ENCODE assay signal across 18 mouse cellular contexts in the genomic region with DNA sequence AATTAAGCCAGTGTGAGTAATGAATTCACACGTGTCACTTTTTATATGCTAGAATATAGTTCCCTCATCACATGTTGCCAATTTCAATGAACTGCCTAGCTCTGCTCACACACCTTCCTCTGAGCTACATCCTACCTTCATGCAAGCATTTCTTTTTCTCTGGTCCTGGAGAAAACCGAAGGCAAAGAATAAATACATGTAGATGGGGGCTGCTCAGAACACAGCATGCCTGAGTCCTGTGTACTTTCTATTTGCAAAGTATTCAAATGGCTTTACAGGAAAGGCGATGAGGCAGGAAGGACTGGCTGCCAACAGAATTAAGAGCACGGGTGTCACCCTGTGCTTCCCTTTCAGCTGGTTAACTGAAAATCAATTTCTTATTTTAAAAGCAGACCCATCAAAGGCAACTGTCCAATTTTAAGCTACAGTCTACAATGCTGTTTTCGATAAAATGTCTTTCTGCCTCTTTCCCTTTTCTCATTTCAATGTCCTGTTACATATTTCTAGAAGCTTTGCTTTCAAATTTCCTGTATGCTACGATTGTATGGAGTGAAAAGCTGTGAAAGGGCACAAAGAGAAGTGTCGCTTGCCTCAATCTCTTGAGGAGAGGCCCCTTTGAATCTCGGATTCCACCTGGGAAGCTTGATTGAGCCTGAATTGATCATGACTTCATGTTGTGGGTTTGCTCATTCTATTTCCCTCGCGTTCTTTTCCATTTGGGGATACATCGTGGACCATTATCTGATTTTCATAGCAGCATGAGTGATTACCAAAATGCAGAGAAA.
DNase-seq lines count a peak whose midpoint lies in the region; ATAC-seq lines count a peak whose summit lies in the region.
"Had no signal": no experiment of that assay in that cellular context is flagged by ENCODE, and none has a peak within 500 bp of the region (broad histone marks: within the 10 kb centered on the region; RNA-seq: fewer than 3 reads in every experiment).

No protein-coding gene starts in this region.

- no peaks in the 10 kb centered on the region for H3K27me3 ChIP-seq in neural tube, embryonic 12.5 days (replicated peaks)
- H3K27me3 ChIP-seq in hindbrain, embryonic 13.5 days, result no peaks in the 10 kb centered on the region
- no peaks in the 10 kb centered on the region for H3K27me3 ChIP-seq in midbrain, embryonic 14.5 days (ENCODE audit: control insufficient read depth, insufficient read depth, low read length)
- no peaks in the 10 kb centered on the region for H3K27me3 ChIP-seq in heart, embryonic 10.5 days (ENCODE audit: insufficient read depth, poor library complexity, severe bottlenecking)
- H3K27me3 ChIP-seq: heart, embryonic 12.5 days; stomach, embryonic 15.5 days had no signal

- no peak overlapping the region for H3K4me2 ChIP-seq in neural tube, embryonic 12.5 days (replicated peaks)
- peak overlapping the region; percentile 27; the same call in 1 of the 2 replicates for H3K4me2 ChIP-seq in hindbrain, embryonic 13.5 days
- H3K4me2 ChIP-seq in midbrain, embryonic 14.5 days (ENCODE audit: low read length), result peak overlapping the region; percentile 24; the same call in 1 of the 2 replicates
- H3K4me2 ChIP-seq: heart, embryonic 12.5 days; stomach, embryonic 15.5 days had no signal

- WGBS in neural tube, embryonic 12.5 days, result 38% methylated on average over 11 of the region's 11 CpGs
- 22% methylated on average over 11 of the region's 11 CpGs for WGBS in hindbrain, embryonic 13.5 days
- WGBS in midbrain, embryonic 14.5 days, result 10% methylated on average over 11 of the region's 11 CpGs
- whole genome bisulfite sequencing in heart, embryonic 10.5 days, result 65% methylated on average over 11 of the region's 11 CpGs

- H3K27ac ChIP-seq in neural tube, embryonic 12.5 days, result no peak overlapping the region
- 0 out of 2 replicates have a peak overlapping the region, but pooled peaks have one; percentile 40 for H3K27ac ChIP-seq in hindbrain, embryonic 13.5 days
- peak overlapping the region; percentile 49 for H3K27ac ChIP-seq in midbrain, embryonic 14.5 days (replicated peaks; ENCODE audit: low read depth, low read length)
- H3K27ac ChIP-seq in heart, embryonic 10.5 days, result no peak overlapping the region
- H3K27ac ChIP-seq: liver, embryonic 14.5 days; stomach, embryonic 15.5 days had no signal

- no peak for DNase-seq in neural tube, embryonic 10.5 days (ENCODE audit: extremely low spot score, low spot score)
- peak; percentile 45 for DNase-seq in midbrain, embryonic 14.5 days
- no peak for DNase-seq in gastrocnemius, postnatal 4 days (ENCODE audit: low spot score in 2 of 2)
- DNase-seq in MN1 (ENCODE audit: low spot score), result no peak
- no peak for DNase-seq in heart, embryonic 10.5 days (ENCODE audit: low spot score)
- DNase-seq in lung, postnatal 4 days, result no peak
- DNase-seq: adrenal gland, postnatal 36 days; cerebellum, adult 18-20 months; heart, postnatal 4 days; kidney, adult 2 months; lung, postnatal 14 days had no signal

- no peak overlapping the region for H3K9ac ChIP-seq in neural tube, embryonic 12.5 days
- H3K9ac ChIP-seq in hindbrain, embryonic 13.5 days, result no peak overlapping the region
- no peak overlapping the region for H3K9ac ChIP-seq in midbrain, embryonic 14.5 days (replicated peaks; ENCODE audit: low read length)
- H3K9ac ChIP-seq: heart, embryonic 12.5 days; liver, embryonic 14.5 days; stomach, embryonic 15.5 days had no signal

- no peak overlapping the region for H3K4me3 ChIP-seq in neural tube, embryonic 12.5 days
- H3K4me3 ChIP-seq in hindbrain, embryonic 13.5 days, result no peak overlapping the region
- H3K4me3 ChIP-seq in midbrain, embryonic 14.5 days (replicated peaks; ENCODE audit: low read depth, low read length), result no peak overlapping the region
- no peak overlapping the region for H3K4me3 ChIP-seq in heart, embryonic 10.5 days
- H3K4me3 ChIP-seq: erythroblast, embryonic 14.5 days; heart, embryonic 12.5 days; stomach, embryonic 15.5 days had no signal

- peaks cover 6% of the 10 kb centered on the region; the same call in 1 of the 2 replicates for H3K4me1 ChIP-seq in neural tube, embryonic 12.5 days
- H3K4me1 ChIP-seq in hindbrain, embryonic 13.5 days (replicated peaks), result peaks cover 13% of the 10 kb centered on the region
- H3K4me1 ChIP-seq in midbrain, embryonic 14.5 days (ENCODE audit: control insufficient read depth, insufficient read depth, low read length), result peaks cover 12% of the 10 kb centered on the region
- H3K4me1 ChIP-seq in heart, embryonic 10.5 days, result no peaks in the 10 kb centered on the region
- H3K4me1 ChIP-seq: heart, embryonic 12.5 days; stomach, embryonic 15.5 days had no signal

- H3K36me3 ChIP-seq in neural tube, embryonic 12.5 days, result no peaks in the 10 kb centered on the region
- no peaks in the 10 kb centered on the region for H3K36me3 ChIP-seq in hindbrain, embryonic 13.5 days
- no peaks in the 10 kb centered on the region for H3K36me3 ChIP-seq in midbrain, embryonic 14.5 days (ENCODE audit: control insufficient read depth, insufficient read depth, low read length)
- H3K36me3 ChIP-seq in heart, embryonic 10.5 days, result no peaks in the 10 kb centered on the region
- H3K36me3 ChIP-seq: G1E; heart, embryonic 12.5 days; stomach, embryonic 15.5 days had no signal

- peak; percentile 26; the same call in 1 of the 2 replicates for ATAC-seq in neural tube, embryonic 12.5 days (ENCODE audit: low FRiP score, low read depth)
- no peak for ATAC-seq in hindbrain, embryonic 13.5 days (ENCODE audit: low FRiP score)
- ATAC-seq in midbrain, embryonic 14.5 days (ENCODE audit: low FRiP score, low TSS enrichment), result no peak

- H3K9me3 ChIP-seq in neural tube, embryonic 12.5 days, result no peaks in the 10 kb centered on the region
- no peaks in the 10 kb centered on the region for H3K9me3 ChIP-seq in hindbrain, embryonic 13.5 days
- no peaks in the 10 kb centered on the region for H3K9me3 ChIP-seq in midbrain, embryonic 14.5 days (ENCODE audit: control insufficient read depth, low read length)
- no peaks in the 10 kb centered on the region for H3K9me3 ChIP-seq in heart, embryonic 10.5 days
- H3K9me3 ChIP-seq: heart, embryonic 12.5 days; stomach, embryonic 15.5 days had no signal

Comparison
In these comparisons a context has a peak if more than half of its experiments do, and no peak if none do; other contexts are left out.
1. H3K27ac ChIP-seq: peak in hindbrain, embryonic 13.5 days (single experiment) and midbrain, embryonic 14.5 days (single experiment); none in neural tube, embryonic 12.5 days (single experiment) and heart, embryonic 10.5 days (single experiment).